Mouse (Mus musculus): ENCODE results near the gene Celf2. TPM values are rescaled to one million over a fixed set of nuclear protein-coding genes. Genes with fewer than 3 reads are reported as not detected.

The Celf2 gene
- total RNA-seq, 1 experiment, result 3.7 TPM

DNA sequence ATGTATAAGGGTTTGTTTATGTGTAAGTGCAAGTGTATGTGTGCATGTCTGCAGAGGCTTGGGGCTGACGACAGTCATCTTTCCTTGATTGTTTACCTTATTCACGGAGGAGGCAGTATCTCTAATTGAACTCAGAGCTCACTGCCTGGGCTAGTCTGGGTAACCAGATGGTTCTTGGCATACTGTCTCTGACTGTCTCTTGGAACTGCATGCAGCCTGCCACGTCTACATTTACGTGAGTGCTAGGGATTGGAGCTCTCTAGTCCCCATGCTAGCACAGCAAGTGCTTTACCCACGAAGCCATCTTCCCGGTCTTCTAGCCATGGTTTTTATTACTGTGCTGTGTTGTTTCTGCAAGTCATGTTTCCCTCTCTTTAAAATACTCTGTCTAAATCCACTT, 855.6 kb downstream of the Celf2 start:
- H3K4me3 ChIP-seq (ENCODE audit: insufficient read depth in 1 of 2, low read depth in 1 of 2, low read length in 2 of 2, poor library complexity in 1 of 2, severe bottlenecking in 1 of 2), result no peak overlapping the region
- H3K27ac ChIP-seq (ENCODE audit: insufficient read depth, low read depth, low read length, poor library complexity, severe bottlenecking), result no peak overlapping the region
- no peak overlapping the region for H3K9ac ChIP-seq (ENCODE audit: insufficient read depth, low read depth, low read length, poor library complexity, severe bottlenecking)
- TF ChIP-seq HCFC1 (IDR thresholded peaks at IDR 0.05; ENCODE audit: borderline replicate concordance, insufficient read depth, low read length), result no peak
- TF ChIP-seq ZC3H11A (IDR thresholded peaks at IDR 0.05; ENCODE audit: borderline replicate concordance, low read depth, low read length), result no peak
- no peak for TF ChIP-seq ZNF384 (IDR thresholded peaks at IDR 0.05; ENCODE audit: low read depth, low read length)
- no peak for TF ChIP-seq MAFK (IDR thresholded peaks at IDR 0.05; ENCODE audit: insufficient read depth, low read depth, low read length)
- TF ChIP-seq CHD2 (IDR thresholded peaks at IDR 0.05; ENCODE audit: low read depth, low read length), result no peak
- DNase-seq (ENCODE audit: low read depth, low spot score), result no peak
- in situ Hi-C loops (cut with MboI; ENCODE audit: low sequenced_read_pairs in 2 of 2, unreplicated experiment in 2 of 2), result no loop called here
- H3K4me1 ChIP-seq (ENCODE audit: control insufficient read depth in 2 of 2, insufficient read depth in 2 of 2, low read length in 2 of 2, poor library complexity in 1 of 2), result no peaks in the 10 kb centered on the region
- H3K9me3 ChIP-seq (ENCODE audit: control insufficient read depth, insufficient read depth, low read depth, low read length), result no peaks in the 10 kb centered on the region
- H3K36me3 ChIP-seq (ENCODE audit: control insufficient read depth, insufficient read depth, low read length, poor library complexity, severe bottlenecking), result no peaks in the 10 kb centered on the region

GRCm38 (mm10) chr2:6651697-6652096, 857.7 kb downstream of the Celf2 start:
- Histone ChIP-seq H3K36me3 (ENCODE audit: control insufficient read depth, insufficient read depth, low read length, poor library complexity, severe bottlenecking) (no peaks in the 10 kb centered on the region), H3K27ac (ENCODE audit: insufficient read depth, low read depth, low read length, poor library complexity, severe bottlenecking) (no peak overlapping the region), H3K4me1 (ENCODE audit: control insufficient read depth in 2 of 2, insufficient read depth in 2 of 2, low read length in 2 of 2, poor library complexity in 1 of 2) (no peaks in the 10 kb centered on the region), H3K9me3 (ENCODE audit: control insufficient read depth, insufficient read depth, low read depth, low read length) (no peaks in the 10 kb centered on the region), H3K4me3 (ENCODE audit: insufficient read depth in 1 of 2, low read depth in 1 of 2, low read length in 2 of 2, poor library complexity in 1 of 2, severe bottlenecking in 1 of 2) (no peak overlapping the region), H3K9ac (ENCODE audit: insufficient read depth, low read depth, low read length, poor library complexity, severe bottlenecking) (no peak overlapping the region)
- DNase-seq (ENCODE audit: low read depth, low spot score), result no peak
- no peak for TF ChIP-seq MAFK (IDR thresholded peaks at IDR 0.05; ENCODE audit: insufficient read depth, low read depth, low read length)
- TF ChIP-seq CHD2 (IDR thresholded peaks at IDR 0.05; ENCODE audit: low read depth, low read length), result no peak
- TF ChIP-seq ZC3H11A (IDR thresholded peaks at IDR 0.05; ENCODE audit: borderline replicate concordance, low read depth, low read length), result no peak
- TF ChIP-seq HCFC1 (IDR thresholded peaks at IDR 0.05; ENCODE audit: borderline replicate concordance, insufficient read depth, low read length), result no peak
- no peak for TF ChIP-seq ZNF384 (IDR thresholded peaks at IDR 0.05; ENCODE audit: low read depth, low read length)
- in situ Hi-C loops (cut with MboI; ENCODE audit: low sequenced_read_pairs in 2 of 2, unreplicated experiment in 2 of 2), result no loop called here

GRCm38 (mm10) chr2:6648877-6649276, 860.5 kb downstream of the Celf2 start:
- Histone ChIP-seq H3K4me3 (ENCODE audit: insufficient read depth in 1 of 2, low read depth in 1 of 2, low read length in 2 of 2, poor library complexity in 1 of 2, severe bottlenecking in 1 of 2) (no peak overlapping the region), H3K9ac (ENCODE audit: insufficient read depth, low read depth, low read length, poor library complexity, severe bottlenecking) (no peak overlapping the region), H3K4me1 (ENCODE audit: control insufficient read depth in 2 of 2, insufficient read depth in 2 of 2, low read length in 2 of 2, poor library complexity in 1 of 2) (no peaks in the 10 kb centered on the region), H3K36me3 (ENCODE audit: control insufficient read depth, insufficient read depth, low read length, poor library complexity, severe bottlenecking) (no peaks in the 10 kb centered on the region), H3K27ac (ENCODE audit: insufficient read depth, low read depth, low read length, poor library complexity, severe bottlenecking) (no peak overlapping the region; the same call in 1 of the 2 replicates), H3K9me3 (ENCODE audit: control insufficient read depth, insufficient read depth, low read depth, low read length) (no peaks in the 10 kb centered on the region)
- TF ChIP-seq HCFC1 (IDR thresholded peaks at IDR 0.05; ENCODE audit: borderline replicate concordance, insufficient read depth, low read length), result no peak
- no peak for DNase-seq (ENCODE audit: low read depth, low spot score)
- in situ Hi-C loops (cut with MboI; ENCODE audit: low sequenced_read_pairs in 2 of 2, unreplicated experiment in 2 of 2), result no loop called here

DNA sequence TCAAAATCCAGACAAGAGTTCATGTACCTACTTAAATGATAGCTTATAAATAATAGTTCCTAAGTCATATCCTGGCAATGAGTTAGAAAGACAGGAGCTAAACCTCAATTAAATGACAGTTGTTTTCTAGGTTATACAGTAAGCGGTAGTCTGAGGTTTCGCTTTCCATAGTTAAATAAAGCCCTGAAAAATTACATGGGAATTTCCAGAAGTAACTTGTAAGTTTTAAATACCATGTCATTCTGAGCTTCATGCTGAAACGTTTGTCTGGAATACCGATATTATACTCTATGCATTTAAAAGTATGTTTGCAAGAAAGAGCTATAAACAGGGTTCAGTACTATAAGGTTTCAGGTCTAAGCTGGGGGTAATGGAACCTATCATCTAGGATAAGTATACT, 862.3 kb downstream of the Celf2 start:
- no peak overlapping the region for H3K27ac ChIP-seq (ENCODE audit: insufficient read depth, low read depth, low read length, poor library complexity, severe bottlenecking)
- no peaks in the 10 kb centered on the region for H3K36me3 ChIP-seq (ENCODE audit: control insufficient read depth, insufficient read depth, low read length, poor library complexity, severe bottlenecking)
- no peak for TF ChIP-seq ZC3H11A (IDR thresholded peaks at IDR 0.05; ENCODE audit: borderline replicate concordance, low read depth, low read length)
- TF ChIP-seq MAFK (IDR thresholded peaks at IDR 0.05; ENCODE audit: insufficient read depth, low read depth, low read length), result no peak
- TF ChIP-seq HCFC1 (IDR thresholded peaks at IDR 0.05; ENCODE audit: borderline replicate concordance, insufficient read depth, low read length), result no peak
- no peak for TF ChIP-seq ZNF384 (IDR thresholded peaks at IDR 0.05; ENCODE audit: low read depth, low read length)
- TF ChIP-seq CHD2 (IDR thresholded peaks at IDR 0.05; ENCODE audit: low read depth, low read length), result no peak
- H3K9ac ChIP-seq (ENCODE audit: insufficient read depth, low read depth, low read length, poor library complexity, severe bottlenecking), result no peak overlapping the region
- no peaks in the 10 kb centered on the region for H3K9me3 ChIP-seq (ENCODE audit: control insufficient read depth, insufficient read depth, low read depth, low read length)
- no peak overlapping the region for H3K4me3 ChIP-seq (ENCODE audit: insufficient read depth in 1 of 2, low read depth in 1 of 2, low read length in 2 of 2, poor library complexity in 1 of 2, severe bottlenecking in 1 of 2)
- DNase-seq (ENCODE audit: low read depth, low spot score), result no peak
- in situ Hi-C loops (cut with MboI; ENCODE audit: low sequenced_read_pairs in 2 of 2, unreplicated experiment in 2 of 2), result no loop called here
- no peaks in the 10 kb centered on the region for H3K4me1 ChIP-seq (ENCODE audit: control insufficient read depth in 2 of 2, insufficient read depth in 2 of 2, low read length in 2 of 2, poor library complexity in 1 of 2)

GRCm38 (mm10) chr2:6646325-6646724, 863.0 kb downstream of the Celf2 start:
- Histone ChIP-seq H3K4me1 (ENCODE audit: control insufficient read depth in 2 of 2, insufficient read depth in 2 of 2, low read length in 2 of 2, poor library complexity in 1 of 2) (no peaks in the 10 kb centered on the region), H3K27ac (ENCODE audit: insufficient read depth, low read depth, low read length, poor library complexity, severe bottlenecking) (no peak overlapping the region), H3K9me3 (ENCODE audit: control insufficient read depth, insufficient read depth, low read depth, low read length) (no peaks in the 10 kb centered on the region), H3K9ac (ENCODE audit: insufficient read depth, low read depth, low read length, poor library complexity, severe bottlenecking) (no peak overlapping the region), H3K4me3 (ENCODE audit: insufficient read depth in 1 of 2, low read depth in 1 of 2, low read length in 2 of 2, poor library complexity in 1 of 2, severe bottlenecking in 1 of 2) (no peak overlapping the region), H3K36me3 (ENCODE audit: control insufficient read depth, insufficient read depth, low read length, poor library complexity, severe bottlenecking) (no peaks in the 10 kb centered on the region)
- no peak for DNase-seq (ENCODE audit: low read depth, low spot score)
- in situ Hi-C loops (cut with MboI; ENCODE audit: low sequenced_read_pairs in 2 of 2, unreplicated experiment in 2 of 2), result no loop called here
- TF ChIP-seq ZC3H11A (IDR thresholded peaks at IDR 0.05; ENCODE audit: borderline replicate concordance, low read depth, low read length) (no peak), ZNF384 (IDR thresholded peaks at IDR 0.05; ENCODE audit: low read depth, low read length) (no peak), HCFC1 (IDR thresholded peaks at IDR 0.05; ENCODE audit: borderline replicate concordance, insufficient read depth, low read length) (no peak), CHD2 (IDR thresholded peaks at IDR 0.05; ENCODE audit: low read depth, low read length) (no peak), MAFK (IDR thresholded peaks at IDR 0.05; ENCODE audit: insufficient read depth, low read depth, low read length) (no peak)

Data from ES-E14 (cell line).